Mouse (Mus musculus): ENCODE data around the gene Gucy2c. TPM values are rescaled to one million over a fixed set of nuclear protein-coding genes. Genes with fewer than 3 reads are reported as not detected.
A peak's percentile ranks its signal among the peaks of the same experiment; 100 is the strongest.
"Not testable (repeated sequence)": the region's sequence is repeated elsewhere in the genome, so short reads cannot be mapped to it uniquely, and the experiment has no call there.

The Gucy2c gene
- polyA plus RNA-seq, 1 experiment from 2014 or later = 75.1 TPM

DNA sequence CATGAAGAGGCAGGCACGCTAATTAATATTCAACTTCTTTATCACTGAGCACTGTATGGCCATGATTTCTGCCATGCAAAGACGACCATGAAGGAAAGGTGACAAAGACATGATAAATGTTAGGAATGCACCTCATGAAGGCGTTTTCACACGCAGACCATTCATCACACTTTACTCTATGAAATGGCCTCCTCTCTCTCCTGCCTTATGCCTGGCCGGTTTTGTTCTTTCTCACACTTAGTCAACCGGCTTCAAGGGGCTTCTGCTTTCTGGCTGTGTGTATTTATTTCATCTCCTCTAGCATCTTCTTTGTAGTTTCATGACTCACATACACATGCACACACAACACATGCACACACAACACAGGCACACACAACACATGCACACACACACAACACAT lies 19.7 kb upstream of the Gucy2c start:
- H3K4me3 ChIP-seq (replicated peaks) = no peak overlapping the region
- H3K27me3 ChIP-seq (replicated peaks) = no peaks in the 10 kb centered on the region

DNA sequence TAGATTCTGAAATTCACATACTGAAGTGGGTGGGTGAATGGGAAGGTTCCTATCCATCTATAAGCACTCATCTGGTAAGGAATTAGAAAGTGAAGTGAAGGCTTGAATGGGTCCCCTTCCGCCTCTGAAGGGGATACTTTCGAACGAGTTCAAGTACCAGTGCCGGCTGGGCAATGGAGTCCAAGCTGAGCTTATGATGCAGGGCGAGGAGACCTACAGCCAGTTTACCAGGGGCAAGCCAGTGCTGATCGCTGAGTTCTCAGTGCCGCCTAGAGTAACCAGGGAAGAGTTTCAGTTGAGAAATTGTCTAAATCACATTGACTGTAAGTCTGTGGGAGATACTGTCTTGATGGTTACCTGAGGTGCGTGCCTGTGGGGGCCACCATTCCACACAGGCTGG lies 19.1 kb upstream of the Gucy2c start:
- Histone ChIP-seq H3K4me1 (replicated peaks) (peaks cover 4% of the 10 kb centered on the region; the same call in 1 of the 2 replicates), H3K4me2 (replicated peaks) (no peak overlapping the region), H3K9me3 (no peaks in the 10 kb centered on the region), H3K4me3 (replicated peaks) (no peak overlapping the region), H3K9ac (no peak overlapping the region), H3K27me3 (replicated peaks) (no peaks in the 10 kb centered on the region), H3K36me3 (no peaks in the 10 kb centered on the region), H3K27ac (no peak overlapping the region)
- ATAC-seq = no peak
- WGBS = 89% methylated on average over 8 of the region's 8 CpGs

More for the DNA sequence above, 19.7 kb upstream of the Gucy2c start:
- Histone ChIP-seq H3K9me3 (no peaks in the 10 kb centered on the region), H3K4me1 (replicated peaks) (peaks cover 4% of the 10 kb centered on the region; the same call in 1 of the 2 replicates), H3K27ac (no peak overlapping the region), H3K4me2 (replicated peaks) (no peak overlapping the region), H3K9ac (no peak overlapping the region), H3K36me3 (no peaks in the 10 kb centered on the region)
- no peak for ATAC-seq
- 66% methylated on average over 6 of the region's 6 CpGs for WGBS

DNA sequence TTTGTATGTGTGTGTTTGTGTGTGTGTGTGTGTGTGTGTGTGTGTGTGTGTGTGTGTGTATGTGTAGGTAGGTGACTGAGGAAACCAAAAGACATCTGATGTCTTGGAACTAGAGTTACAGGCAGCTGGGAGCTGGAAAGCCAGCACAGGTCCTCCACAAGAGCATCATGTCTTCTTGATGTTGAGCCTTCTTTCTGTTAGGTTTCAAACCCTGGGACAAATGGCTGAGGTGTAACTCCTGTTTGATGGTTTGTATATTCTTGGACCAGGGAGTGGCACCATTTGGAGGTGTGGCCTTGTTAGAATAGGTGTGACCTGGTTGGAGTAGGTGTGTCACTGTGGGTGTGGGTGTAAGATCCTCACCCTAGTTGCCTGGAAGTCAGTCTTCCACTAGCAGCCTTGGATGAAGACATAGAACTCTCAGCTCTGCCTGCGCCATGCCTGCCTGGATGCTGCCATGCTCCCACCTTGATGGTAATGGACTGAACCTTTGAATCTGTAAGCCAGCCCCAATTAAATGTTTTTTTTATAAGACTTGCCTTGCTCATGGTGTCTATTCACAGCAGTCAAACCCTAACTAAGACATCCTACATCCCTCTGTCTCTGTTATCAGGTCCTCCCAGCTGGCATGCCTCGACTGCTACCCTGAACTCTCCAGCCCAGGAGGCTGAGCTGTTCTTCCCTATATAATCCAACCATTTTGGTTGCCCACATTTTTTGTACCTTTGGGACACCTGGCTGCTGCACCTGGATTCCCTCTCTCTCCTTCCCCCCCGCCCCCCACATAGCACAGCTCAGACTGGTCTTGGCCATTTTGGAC lies 16.5 kb upstream of the Gucy2c start:
- ATAC-seq, H3K9ac ChIP-seq: not testable (repeated sequence)

DNA sequence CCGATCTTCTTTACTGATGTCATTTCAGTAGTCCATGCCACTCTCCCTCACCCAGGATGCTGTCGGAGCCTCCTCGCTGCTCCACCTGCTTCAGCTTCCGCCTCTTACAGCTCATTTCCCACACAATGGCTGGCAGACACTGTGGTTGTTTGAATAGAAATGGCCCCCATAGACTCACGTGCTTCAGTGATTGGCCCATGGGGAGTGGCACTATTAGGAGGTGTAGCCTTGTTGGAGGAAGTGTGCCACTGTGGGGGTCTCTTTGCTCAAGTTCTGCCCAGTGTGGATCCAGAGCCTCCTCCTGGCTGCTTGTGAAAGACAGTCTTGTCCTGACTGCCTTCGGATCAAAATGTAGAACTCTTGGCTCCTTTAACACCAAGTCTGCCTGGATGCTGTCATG lies 14.3 kb upstream of the Gucy2c start:
- no peak overlapping the region for H3K4me2 ChIP-seq (replicated peaks)
- no peak overlapping the region for H3K9ac ChIP-seq
- no peaks in the 10 kb centered on the region for H3K36me3 ChIP-seq
- ATAC-seq = no peak
- WGBS = 65% methylated on average over 6 of the region's 6 CpGs
- H3K9me3 ChIP-seq = no peaks in the 10 kb centered on the region
- H3K4me3 ChIP-seq (replicated peaks) = no peak overlapping the region
- H3K4me1 ChIP-seq (replicated peaks) = peaks cover 6% of the 10 kb centered on the region; the same call in 1 of the 2 replicates
- no peak overlapping the region for H3K27ac ChIP-seq
- no peaks in the 10 kb centered on the region for H3K27me3 ChIP-seq (replicated peaks)

More for the DNA sequence above, 16.5 kb upstream of the Gucy2c start:
- 85% methylated on average over 3 of the region's 3 CpGs for WGBS
- not testable (repeated sequence) for H3K27ac ChIP-seq; H3K27me3 ChIP-seq (replicated peaks); H3K9me3 ChIP-seq; H3K4me1 ChIP-seq (replicated peaks); H3K4me2 ChIP-seq (replicated peaks); H3K36me3 ChIP-seq; H3K4me3 ChIP-seq (replicated peaks)

DNA sequence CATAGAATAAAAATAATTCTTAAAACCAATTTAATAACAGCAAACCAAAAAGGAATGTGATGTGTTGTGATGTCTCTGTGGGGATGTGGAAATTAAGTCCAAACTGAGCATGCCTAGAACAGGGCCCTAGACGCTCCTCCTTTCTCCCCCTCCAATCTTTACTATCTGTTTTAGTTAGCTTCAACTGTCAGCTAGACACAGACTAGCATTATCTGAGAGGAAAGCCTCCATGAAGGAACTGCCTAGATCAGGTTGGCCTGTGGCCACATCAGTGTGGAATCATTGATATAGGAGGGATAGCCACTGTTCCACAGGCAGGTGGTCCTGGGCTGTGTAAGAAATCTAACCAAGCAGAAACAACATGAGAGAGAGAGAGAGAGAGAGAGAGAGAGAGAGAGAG lies 13.5 kb upstream of the Gucy2c start:
- Histone ChIP-seq H3K4me1 (replicated peaks) (peaks cover 6% of the 10 kb centered on the region; the same call in 1 of the 2 replicates), H3K4me2 (replicated peaks) (no peak overlapping the region), H3K36me3 (no peaks in the 10 kb centered on the region), H3K9ac (no peak overlapping the region), H3K27ac (no peak overlapping the region), H3K9me3 (no peaks in the 10 kb centered on the region), H3K4me3 (replicated peaks) (no peak overlapping the region), H3K27me3 (replicated peaks) (no peaks in the 10 kb centered on the region)
- WGBS = 64% methylated on average over 1 of the region's 1 CpGs
- ATAC-seq = no peak

DNA sequence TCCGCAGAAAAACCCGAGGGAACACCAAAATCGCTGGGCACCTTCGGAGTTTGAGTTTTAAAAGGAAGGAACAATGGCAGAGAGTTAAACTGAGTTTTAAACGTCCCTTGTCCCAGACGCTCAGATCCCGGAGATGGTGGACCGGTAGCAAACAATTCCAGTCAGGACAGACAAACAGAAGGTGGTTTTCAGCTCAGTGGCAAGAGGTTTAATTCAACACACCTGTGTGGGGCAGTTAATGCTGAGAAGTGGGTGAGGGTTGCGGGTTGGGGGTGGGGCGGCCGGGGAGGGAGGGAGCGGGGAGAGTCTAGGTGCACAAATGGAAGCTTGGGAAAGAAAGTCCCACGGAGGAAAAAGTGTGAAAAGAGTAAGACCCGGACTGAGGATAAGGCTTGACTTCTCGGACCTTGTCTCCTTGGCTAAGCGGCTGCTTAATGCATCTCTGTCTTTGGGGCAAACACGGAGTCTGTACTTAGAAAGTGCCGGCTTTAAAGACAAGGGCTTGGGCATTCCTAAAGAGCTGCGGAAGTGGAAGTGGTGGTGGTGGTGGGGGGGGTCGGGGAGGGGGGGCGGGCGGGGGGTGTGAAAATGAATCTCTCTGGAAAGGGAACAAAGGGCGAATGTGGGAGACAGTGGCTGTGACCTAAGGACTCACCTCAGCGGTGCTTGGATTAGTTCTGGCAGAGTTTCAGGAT lies 12.4 kb upstream of the Gucy2c start:
- Histone ChIP-seq H3K4me3 (replicated peaks) (peak overlapping the region; percentile 39), H3K4me1 (replicated peaks) (peaks cover 6% of the 10 kb centered on the region; the same call in 1 of the 2 replicates), H3K9ac (peak overlapping the region; percentile 36), H3K4me2 (replicated peaks) (peak overlapping the region; percentile 70), H3K27me3 (replicated peaks) (no peaks in the 10 kb centered on the region), H3K36me3 (no peaks in the 10 kb centered on the region), H3K27ac (no peak overlapping the region), H3K9me3 (no peaks in the 10 kb centered on the region)
- under 1% methylated on average over 22 of the region's 24 CpGs for WGBS
- ATAC-seq = peak; percentile 56

DNA sequence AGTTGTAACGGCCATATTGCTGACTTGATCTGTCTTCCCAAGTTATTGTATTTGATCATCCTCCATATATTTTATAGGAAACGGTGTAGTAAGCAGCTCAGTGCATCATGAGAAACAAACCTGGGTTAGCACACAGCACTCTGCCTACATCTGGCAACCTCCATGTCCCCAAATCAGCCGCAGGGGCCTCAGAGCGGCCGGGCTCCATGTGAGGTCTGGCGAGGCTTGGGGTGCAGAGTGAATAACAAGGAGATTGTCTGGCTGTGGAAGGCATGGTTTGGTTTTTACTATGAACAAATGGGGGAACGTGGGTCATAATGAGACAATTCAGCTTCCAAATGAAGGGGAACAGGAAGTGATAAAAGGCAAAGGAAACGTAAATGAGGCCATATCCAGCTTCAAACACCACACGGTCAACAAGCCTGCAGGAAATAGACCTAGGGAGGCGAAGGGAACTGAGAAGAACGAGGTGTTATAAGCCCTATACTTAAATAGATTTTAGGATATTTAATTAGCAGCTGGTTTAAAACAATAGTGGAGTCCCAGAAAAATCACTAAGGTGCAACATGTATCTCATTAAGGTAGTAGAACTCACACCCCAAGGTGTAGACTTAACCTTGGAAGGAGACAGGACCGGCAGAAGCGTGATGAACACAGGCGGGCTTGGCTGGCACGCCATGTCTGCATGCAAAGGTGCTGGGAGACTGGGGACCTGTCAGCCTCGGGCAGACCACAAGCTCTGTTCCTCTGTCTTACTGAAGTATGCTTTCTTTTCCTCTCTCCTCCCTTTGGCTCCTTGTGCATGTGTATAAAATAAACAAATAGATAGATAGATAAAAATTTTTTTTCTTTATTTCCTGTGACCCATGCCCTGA lies 11.6 kb upstream of the Gucy2c start:
- H3K27ac ChIP-seq = no peak overlapping the region
- 33% methylated on average over 16 of the region's 16 CpGs for WGBS
- H3K9ac ChIP-seq = no peak overlapping the region
- no peaks in the 10 kb centered on the region for H3K36me3 ChIP-seq
- H3K9me3 ChIP-seq = no peaks in the 10 kb centered on the region
- H3K4me3 ChIP-seq (replicated peaks) = peak overlapping the region; percentile 39
- H3K4me2 ChIP-seq (replicated peaks) = peak overlapping the region; percentile 70
- peak; percentile 34; the same call in 1 of the 2 replicates for ATAC-seq
- H3K4me1 ChIP-seq (replicated peaks) = peaks cover 6% of the 10 kb centered on the region; the same call in 1 of the 2 replicates
- no peaks in the 10 kb centered on the region for H3K27me3 ChIP-seq (replicated peaks)

DNA sequence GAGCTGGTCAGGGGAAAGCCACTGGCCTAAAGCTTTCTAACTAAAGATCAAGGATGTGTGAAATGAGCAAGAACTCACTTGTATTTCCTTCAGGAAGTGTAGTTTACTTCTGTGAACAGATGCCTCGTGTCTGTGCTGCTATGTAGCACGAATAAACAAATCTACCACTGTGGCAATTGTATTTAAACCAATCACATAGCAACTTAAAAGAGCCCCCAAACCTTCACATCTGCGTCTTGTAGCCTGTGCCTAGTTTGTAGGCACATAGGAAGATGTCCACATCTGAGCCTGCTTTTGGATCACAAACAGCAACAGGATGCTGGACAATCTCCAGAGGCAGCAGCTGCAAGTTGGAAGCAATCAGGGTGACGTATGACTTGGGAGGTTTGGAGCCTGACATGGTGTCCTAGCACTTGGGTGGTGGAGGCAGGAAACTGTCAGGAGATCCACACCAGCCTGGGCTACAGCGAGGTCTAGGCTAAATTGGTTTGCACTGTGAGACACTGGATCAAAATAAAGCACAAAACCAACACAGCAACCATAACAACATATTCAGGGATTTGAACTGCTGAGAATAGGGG lies 7.9 kb upstream of the Gucy2c start:
- H3K9me3 ChIP-seq = no peaks in the 10 kb centered on the region
- ATAC-seq = peak; percentile 62
- peak overlapping the region; percentile 48 for H3K27ac ChIP-seq
- H3K4me3 ChIP-seq (replicated peaks) = no peak overlapping the region
- no peaks in the 10 kb centered on the region for H3K27me3 ChIP-seq (replicated peaks)
- H3K36me3 ChIP-seq = no peaks in the 10 kb centered on the region
- 42% methylated on average over 5 of the region's 5 CpGs for WGBS
- H3K4me2 ChIP-seq (replicated peaks) = no peak overlapping the region
- H3K9ac ChIP-seq = no peak overlapping the region
- H3K4me1 ChIP-seq (replicated peaks) = peaks cover 6% of the 10 kb centered on the region; the same call in 1 of the 2 replicates

DNA sequence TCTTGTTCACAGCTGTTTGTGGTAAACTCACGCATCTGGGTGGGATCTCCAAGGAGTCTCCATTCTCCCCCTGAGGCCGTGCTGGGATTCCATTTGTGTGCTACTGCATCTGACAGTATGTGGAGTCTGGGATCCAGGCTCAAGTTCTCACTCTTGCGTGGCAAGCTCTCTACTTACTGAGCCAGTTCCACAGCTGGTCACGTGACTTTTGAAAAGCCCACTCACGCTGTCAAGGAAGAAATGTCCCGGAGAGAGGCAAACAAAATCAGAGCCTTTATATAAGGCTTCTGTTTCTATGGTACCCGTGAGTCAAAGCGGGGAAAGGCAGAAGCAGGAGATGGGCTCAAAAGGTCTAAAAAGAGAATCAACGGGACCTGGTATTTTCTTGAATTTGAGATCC lies 1.2 kb upstream of the Gucy2c start:
- no peak for ATAC-seq
- WGBS = 67% methylated on average over 9 of the region's 9 CpGs
- H3K9me3 ChIP-seq = no peaks in the 10 kb centered on the region
- peak overlapping the region; percentile 79; the same call in 1 of the 2 replicates for H3K27ac ChIP-seq
- H3K27me3 ChIP-seq (replicated peaks) = no peaks in the 10 kb centered on the region
- H3K4me1 ChIP-seq (replicated peaks) = 0 out of 2 replicates have a peak, but pooled peaks cover 5% of the 10 kb centered on the region
- peak overlapping the region; percentile 38 for H3K4me2 ChIP-seq (replicated peaks)
- no peak overlapping the region for H3K9ac ChIP-seq
- no peaks in the 10 kb centered on the region for H3K36me3 ChIP-seq
- H3K4me3 ChIP-seq (replicated peaks) = no peak overlapping the region

DNA sequence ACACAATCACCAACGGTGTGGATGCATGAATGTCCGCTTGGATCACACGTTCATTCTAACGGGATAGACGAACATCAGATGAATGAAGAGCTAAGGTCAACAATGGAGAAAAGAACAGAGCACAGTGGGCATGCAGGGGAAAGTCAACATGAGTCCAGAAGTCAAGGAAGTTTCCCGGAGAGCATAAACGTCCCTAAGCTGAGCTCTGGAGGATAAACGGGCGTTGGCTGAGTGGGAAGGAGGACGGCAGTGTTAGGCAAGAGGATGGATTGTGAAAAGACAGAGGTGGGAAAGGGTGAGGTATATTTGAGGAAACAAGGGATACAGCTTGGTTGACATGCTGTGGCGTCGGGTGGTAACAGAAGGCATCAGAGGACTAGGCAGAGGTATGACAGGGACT lies 581 bp upstream of the Gucy2c start:
- Histone ChIP-seq H3K27ac (peak overlapping the region; percentile 79), H3K4me3 (replicated peaks) (peak overlapping the region; percentile 41), H3K36me3 (no peaks in the 10 kb centered on the region), H3K9me3 (no peaks in the 10 kb centered on the region), H3K4me1 (replicated peaks) (0 out of 2 replicates have a peak, but pooled peaks cover 5% of the 10 kb centered on the region), H3K4me2 (replicated peaks) (peak overlapping the region; percentile 38), H3K9ac (no peak overlapping the region), H3K27me3 (replicated peaks) (no peaks in the 10 kb centered on the region)
- WGBS = 60% methylated on average over 12 of the region's 12 CpGs
- ATAC-seq = peak; percentile 69

DNA sequence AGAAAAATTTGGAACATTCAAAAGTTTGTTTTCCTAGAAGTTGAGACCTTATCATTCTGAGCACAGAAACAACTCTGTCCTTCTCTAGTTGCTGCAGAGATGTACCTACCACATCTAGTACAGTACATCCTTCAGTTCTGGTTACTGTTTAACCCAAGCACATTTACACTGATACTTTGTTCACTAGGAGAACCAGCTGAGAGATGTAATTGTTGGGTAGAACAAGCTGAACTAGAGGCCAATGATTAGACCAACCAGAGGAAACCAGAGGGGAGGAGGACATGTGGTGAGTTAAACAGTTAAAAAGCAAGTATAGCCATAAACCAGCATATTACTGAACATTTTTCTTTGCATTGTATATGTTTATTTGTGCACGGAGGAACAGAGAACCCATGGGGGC lies 5.2 kb downstream of the Gucy2c start:
- Histone ChIP-seq H3K27me3 (replicated peaks) (no peaks in the 10 kb centered on the region), H3K9me3 (no peaks in the 10 kb centered on the region), H3K27ac (no peak overlapping the region), H3K4me1 (replicated peaks) (0 out of 2 replicates have a peak, but pooled peaks cover 3% of the 10 kb centered on the region), H3K4me3 (replicated peaks) (no peak overlapping the region), H3K9ac (no peak overlapping the region), H3K36me3 (no peaks in the 10 kb centered on the region), H3K4me2 (replicated peaks) (no peak overlapping the region)
- 73% methylated on average over 1 of the region's 1 CpGs for WGBS
- ATAC-seq = peak; percentile 36; the same call in 1 of the 2 replicates
